Mouse (Mus musculus): ENCODE results near the gene Armc5. TPM values are rescaled to one million over a fixed set of nuclear protein-coding genes. Genes with fewer than 3 reads are reported as not detected.

Armc5 gene
- polyA plus RNA-seq, 1 experiment from 2014 or later = 6.9 TPM

- H3K4me2 ChIP-seq = peak overlapping the region; percentile 79
- peaks cover 87% of the 10 kb centered on the region for H3K4me1 ChIP-seq (replicated peaks)
- peak overlapping the region; percentile 98 for H3K27ac ChIP-seq (replicated peaks)
- peak; percentile 98 for ATAC-seq (ENCODE audit: insufficient read depth)
- H3K4me3 ChIP-seq (replicated peaks) = peak overlapping the region; percentile 59
- peaks cover 78% of the 10 kb centered on the region for H3K36me3 ChIP-seq (replicated peaks)
- no peaks in the 10 kb centered on the region for H3K27me3 ChIP-seq
- H3K9ac ChIP-seq = peak overlapping the region; percentile 72
- no peaks in the 10 kb centered on the region for H3K9me3 ChIP-seq (replicated peaks)
- WGBS (ENCODE audit: insufficient replicate concordance) = 17% methylated on average over 9 of the region's 9 CpGs
Observed at GRCm38 (mm10) chr7:128288923-128289544, 51.9 kb downstream of the Armc5 start.

Small RNA genes within 50 kb of the gene (microRNA-seq; reads per million reads assigned to microRNA genes)
- 0.76 reads per million for gene Mir3103

Other genes starting within 250 kb of the Armc5 start
- gene Pycard, start 243.5 kb upstream of the Armc5 start, polyA plus RNA-seq (2015; fragmentation: Nextera tagmentation; extraction: Ambion mirVana) = 24.9 and 29.1 TPM in 2 replicates
- gene Trim72, start 233.4 kb upstream of the Armc5 start, polyA plus RNA-seq (2015; fragmentation: Nextera tagmentation; extraction: Ambion mirVana) = 0.25 and 0.38 TPM in 2 replicates
- 6.0 TPM in 2 replicates for gene Itgam, start 174.7 kb upstream of the Armc5 start, polyA plus RNA-seq (2015; fragmentation: Nextera tagmentation; extraction: Ambion mirVana)
- gene Gm49368, start 174.7 kb upstream of the Armc5 start, polyA plus RNA-seq (2015; fragmentation: Nextera tagmentation; extraction: Ambion mirVana) = 0.20 TPM in 1 of 2 replicates, not detected in the other
- 0.13 and 0.21 TPM in 2 replicates for gene Itgax, start 107.8 kb upstream of the Armc5 start, polyA plus RNA-seq (2015; fragmentation: Nextera tagmentation; extraction: Ambion mirVana)
- gene Itgad, start 83.0 kb upstream of the Armc5 start, polyA plus RNA-seq (2015; fragmentation: Nextera tagmentation; extraction: Ambion mirVana) = 0.02 and 0.10 TPM in 2 replicates
- gene Cox6a2, start 31.0 kb upstream of the Armc5 start, polyA plus RNA-seq (2015; fragmentation: Nextera tagmentation; extraction: Ambion mirVana) = 3.9 and 6.8 TPM in 2 replicates
- gene 9130023H24Rik, start 689 bp downstream of the Armc5 start, polyA plus RNA-seq (2015; fragmentation: Nextera tagmentation; extraction: Ambion mirVana) = 1.9 and 2.4 TPM in 2 replicates
- gene Tgfb1i1, start 9.5 kb downstream of the Armc5 start, polyA plus RNA-seq (2015; fragmentation: Nextera tagmentation; extraction: Ambion mirVana) = 10.9 and 11.7 TPM in 2 replicates
- gene Slc5a2, start 28.3 kb downstream of the Armc5 start, polyA plus RNA-seq (2015; fragmentation: Nextera tagmentation; extraction: Ambion mirVana) = 1.4 and 2.1 TPM in 2 replicates
- gene BC017158, start 60.8 kb downstream of the Armc5 start, polyA plus RNA-seq (2015; fragmentation: Nextera tagmentation; extraction: Ambion mirVana) = 20.3 and 22.0 TPM in 2 replicates
- gene Rgs10, start 181.4 kb downstream of the Armc5 start, polyA plus RNA-seq (2015; fragmentation: Nextera tagmentation; extraction: Ambion mirVana) = 29.0 and 34.5 TPM in 2 replicates
- 9.3 and 10.2 TPM in 2 replicates for gene Tial1, start 224.4 kb downstream of the Armc5 start, polyA plus RNA-seq (2015; fragmentation: Nextera tagmentation; extraction: Ambion mirVana)